Mouse (Mus musculus): ENCODE results near the gene Cep152. TPM values are rescaled to one million over a fixed set of nuclear protein-coding genes. Genes with fewer than 3 reads are reported as not detected.

Cep152 gene
- total and polyA plus RNA-seq, 2 experiments from 2014 or later: 1.3 to 1.5 TPM

DNA sequence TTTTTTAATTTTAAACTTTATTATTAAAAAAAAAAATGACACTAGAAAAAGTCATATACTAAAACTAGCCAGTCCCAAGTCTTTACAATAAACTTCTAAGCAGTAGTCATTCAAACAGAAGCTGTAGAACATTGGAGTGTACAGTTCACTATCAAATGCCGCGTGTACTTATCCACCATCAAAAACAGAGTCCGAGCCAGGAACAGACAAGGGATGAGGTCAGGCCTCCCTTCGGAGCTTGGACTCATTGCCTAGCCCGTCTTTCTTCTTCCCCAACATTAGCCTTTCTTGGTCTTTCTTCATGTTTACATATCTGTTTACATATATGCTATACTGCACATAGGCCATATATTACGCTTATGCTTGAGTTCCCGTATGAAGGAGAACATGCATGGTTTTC lies 9.5 kb downstream of the Cep152 start:
- Histone ChIP-seq H3K36me3 (replicated peaks; ENCODE audit: control insufficient read depth, insufficient read depth, low read length) (peaks cover 82% of the 10 kb centered on the region), H3K4me2 (ENCODE audit: low read depth, low read length) (no peak overlapping the region), H3K27ac (ENCODE audit: low read depth) (no peak overlapping the region), H3K9ac (replicated peaks; ENCODE audit: low read depth, low read length) (no peak overlapping the region), H3K9me3 (replicated peaks; ENCODE audit: control insufficient read depth, low read length) (no peaks in the 10 kb centered on the region), H3K27me3 (ENCODE audit: control insufficient read depth, insufficient read depth, low read length) (no peaks in the 10 kb centered on the region), H3K4me3 (ENCODE audit: low read depth, low read length) (no peak overlapping the region), H3K4me1 (ENCODE audit: control insufficient read depth, insufficient read depth) (no peaks in the 10 kb centered on the region)
- DNase-seq (ENCODE audit: low spot score): no peak
- 88% methylated on average over 7 of the region's 7 CpGs for WGBS
- TF ChIP-seq CTCF (IDR thresholded peaks at IDR 0.05; ENCODE audit: low read depth) (no peak), EP300 (IDR thresholded peaks at IDR 0.05; ENCODE audit: low read depth) (no peak)
- ATAC-seq (ENCODE audit: insufficient read depth, low read depth): no peak

GRCm38 (mm10) chr2:125606220-125606845 lies 18.6 kb downstream of the Cep152 start:
- no peaks in the 10 kb centered on the region for H3K9me3 ChIP-seq (replicated peaks; ENCODE audit: control insufficient read depth, low read length)
- peaks cover 54% of the 10 kb centered on the region for H3K36me3 ChIP-seq (replicated peaks; ENCODE audit: control insufficient read depth, insufficient read depth, low read length)
- DNase-seq (ENCODE audit: low spot score) (no peak), ATAC-seq (ENCODE audit: insufficient read depth, low read depth) (no peak)
- H3K4me2 ChIP-seq (ENCODE audit: low read depth, low read length): no peak overlapping the region
- no peak overlapping the region for H3K4me3 ChIP-seq (ENCODE audit: low read depth, low read length)
- 71% methylated on average over 17 of the region's 17 CpGs for WGBS
- H3K27ac ChIP-seq (ENCODE audit: low read depth): no peak overlapping the region
- no peak overlapping the region for H3K9ac ChIP-seq (replicated peaks; ENCODE audit: low read depth, low read length)
- H3K4me1 ChIP-seq (ENCODE audit: control insufficient read depth, insufficient read depth): no peaks in the 10 kb centered on the region
- H3K27me3 ChIP-seq (ENCODE audit: control insufficient read depth, insufficient read depth, low read length): no peaks in the 10 kb centered on the region
- no peak for TF ChIP-seq EP300 (IDR thresholded peaks at IDR 0.05; ENCODE audit: low read depth)
- no peak for TF ChIP-seq CTCF (IDR thresholded peaks at IDR 0.05; ENCODE audit: low read depth)

DNA sequence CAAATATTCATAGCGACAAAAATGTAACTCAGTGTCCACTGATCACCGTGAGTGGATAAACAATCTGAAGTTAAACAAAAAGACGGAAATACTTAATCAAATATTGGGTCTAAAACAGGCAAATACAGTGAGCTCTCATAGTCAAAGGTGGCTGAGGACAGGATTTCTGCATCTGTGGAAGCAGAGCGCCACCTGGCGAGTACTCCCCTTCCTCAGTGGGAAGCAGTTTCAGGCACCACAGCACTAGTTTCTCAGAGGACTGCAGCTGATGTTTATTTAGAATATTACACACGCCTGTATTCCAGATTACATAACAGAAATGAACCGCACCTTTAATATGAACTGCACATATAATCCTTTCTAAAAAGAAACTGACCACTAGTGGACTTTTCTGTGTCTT lies 20.3 kb downstream of the Cep152 start:
- Histone ChIP-seq H3K36me3 (replicated peaks; ENCODE audit: control insufficient read depth, insufficient read depth, low read length) (peaks cover 59% of the 10 kb centered on the region), H3K4me2 (ENCODE audit: low read depth, low read length) (no peak overlapping the region), H3K27me3 (ENCODE audit: control insufficient read depth, insufficient read depth, low read length) (no peaks in the 10 kb centered on the region), H3K9ac (replicated peaks; ENCODE audit: low read depth, low read length) (no peak overlapping the region), H3K9me3 (replicated peaks; ENCODE audit: control insufficient read depth, low read length) (no peaks in the 10 kb centered on the region), H3K4me3 (ENCODE audit: low read depth, low read length) (no peak overlapping the region), H3K27ac (ENCODE audit: low read depth) (no peak overlapping the region), H3K4me1 (ENCODE audit: control insufficient read depth, insufficient read depth) (no peaks in the 10 kb centered on the region)
- peak; percentile 49 for DNase-seq (ENCODE audit: low spot score)
- no peak; the same call in 1 of the 2 replicates for ATAC-seq (ENCODE audit: insufficient read depth, low read depth)
- WGBS: 62% methylated on average over 7 of the region's 7 CpGs
- TF ChIP-seq EP300 (IDR thresholded peaks at IDR 0.05; ENCODE audit: low read depth): no peak
- TF ChIP-seq CTCF (IDR thresholded peaks at IDR 0.05; ENCODE audit: low read depth): peak; percentile 82

DNA sequence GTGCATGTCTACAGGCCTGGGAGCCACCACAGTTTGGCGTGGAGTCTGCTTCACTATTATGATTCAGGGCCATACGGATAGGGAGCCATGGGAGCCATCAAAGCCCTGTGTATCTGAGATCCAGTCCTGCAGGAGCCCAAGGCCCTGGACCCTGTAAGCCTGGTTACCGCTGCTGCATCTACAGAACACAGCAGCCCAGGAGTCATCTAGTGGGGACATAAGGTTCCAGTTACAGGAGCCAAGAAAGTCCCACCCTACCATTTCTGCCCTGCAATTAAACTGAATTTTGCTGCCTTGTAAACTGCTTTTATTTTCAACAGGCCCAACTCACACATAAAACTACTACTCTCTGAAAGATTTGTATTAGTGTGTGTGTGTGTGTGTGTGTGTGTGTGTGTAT lies 21.9 kb downstream of the Cep152 start:
- no peaks in the 10 kb centered on the region for H3K4me1 ChIP-seq (ENCODE audit: control insufficient read depth, insufficient read depth)
- no peak overlapping the region for H3K9ac ChIP-seq (replicated peaks; ENCODE audit: low read depth, low read length)
- ATAC-seq (ENCODE audit: insufficient read depth, low read depth): no peak
- DNase-seq (ENCODE audit: low spot score): no peak
- WGBS: 92% methylated on average over 3 of the region's 3 CpGs
- no peak overlapping the region for H3K27ac ChIP-seq (ENCODE audit: low read depth)
- TF ChIP-seq EP300 (IDR thresholded peaks at IDR 0.05; ENCODE audit: low read depth) (no peak), CTCF (IDR thresholded peaks at IDR 0.05; ENCODE audit: low read depth) (no peak)
- no peak overlapping the region for H3K4me3 ChIP-seq (ENCODE audit: low read depth, low read length)
- no peaks in the 10 kb centered on the region for H3K9me3 ChIP-seq (replicated peaks; ENCODE audit: control insufficient read depth, low read length)
- H3K36me3 ChIP-seq (replicated peaks; ENCODE audit: control insufficient read depth, insufficient read depth, low read length): peaks cover 60% of the 10 kb centered on the region
- no peak overlapping the region for H3K4me2 ChIP-seq (ENCODE audit: low read depth, low read length)
- H3K27me3 ChIP-seq (ENCODE audit: control insufficient read depth, insufficient read depth, low read length): no peaks in the 10 kb centered on the region

GRCm38 (mm10) chr2:125598958-125599357 lies 26.0 kb downstream of the Cep152 start:
- Histone ChIP-seq H3K4me3 (ENCODE audit: low read depth, low read length) (no peak overlapping the region), H3K36me3 (replicated peaks; ENCODE audit: control insufficient read depth, insufficient read depth, low read length) (peaks cover 63% of the 10 kb centered on the region), H3K27me3 (ENCODE audit: control insufficient read depth, insufficient read depth, low read length) (no peaks in the 10 kb centered on the region), H3K9me3 (replicated peaks; ENCODE audit: control insufficient read depth, low read length) (no peaks in the 10 kb centered on the region), H3K4me2 (ENCODE audit: low read depth, low read length) (no peak overlapping the region), H3K9ac (replicated peaks; ENCODE audit: low read depth, low read length) (no peak overlapping the region), H3K27ac (ENCODE audit: low read depth) (no peak overlapping the region), H3K4me1 (ENCODE audit: control insufficient read depth, insufficient read depth) (no peaks in the 10 kb centered on the region)
- ATAC-seq (ENCODE audit: insufficient read depth, low read depth) (no peak), DNase-seq (ENCODE audit: low spot score) (no peak)
- 73% methylated on average over 4 of the region's 4 CpGs for WGBS
- TF ChIP-seq CTCF (IDR thresholded peaks at IDR 0.05; ENCODE audit: low read depth): no peak
- no peak for TF ChIP-seq EP300 (IDR thresholded peaks at IDR 0.05; ENCODE audit: low read depth)

DNA sequence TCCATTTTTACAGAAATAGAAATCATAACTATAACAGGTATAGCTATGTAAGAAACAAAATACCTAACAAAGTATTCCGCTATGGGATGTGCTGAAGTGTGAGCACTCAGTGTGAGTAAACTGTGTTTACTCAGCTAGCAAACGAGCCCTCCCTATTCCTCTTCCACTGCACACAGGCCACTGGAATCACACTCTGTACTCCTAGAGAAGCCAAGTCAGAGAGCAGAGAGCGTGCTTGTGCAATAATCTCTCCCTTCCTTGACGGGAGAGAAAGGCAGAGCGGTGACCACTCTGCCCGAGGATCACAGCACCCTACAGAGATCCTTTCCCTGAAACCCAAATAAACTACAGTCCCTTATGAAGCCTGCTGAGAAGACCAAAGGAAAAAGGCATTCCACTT lies 26.7 kb downstream of the Cep152 start:
- WGBS: 74% methylated on average over 6 of the region's 6 CpGs
- no peaks in the 10 kb centered on the region for H3K4me1 ChIP-seq (ENCODE audit: control insufficient read depth, insufficient read depth)
- H3K27ac ChIP-seq (ENCODE audit: low read depth): no peak overlapping the region
- H3K9ac ChIP-seq (replicated peaks; ENCODE audit: low read depth, low read length): no peak overlapping the region
- no peak overlapping the region for H3K4me2 ChIP-seq (ENCODE audit: low read depth, low read length)
- H3K27me3 ChIP-seq (ENCODE audit: control insufficient read depth, insufficient read depth, low read length): no peaks in the 10 kb centered on the region
- peaks cover 62% of the 10 kb centered on the region for H3K36me3 ChIP-seq (replicated peaks; ENCODE audit: control insufficient read depth, insufficient read depth, low read length)
- ATAC-seq (ENCODE audit: insufficient read depth, low read depth): no peak
- no peaks in the 10 kb centered on the region for H3K9me3 ChIP-seq (replicated peaks; ENCODE audit: control insufficient read depth, low read length)
- no peak for TF ChIP-seq EP300 (IDR thresholded peaks at IDR 0.05; ENCODE audit: low read depth)
- TF ChIP-seq CTCF (IDR thresholded peaks at IDR 0.05; ENCODE audit: low read depth): no peak
- DNase-seq (ENCODE audit: low spot score): no peak
- H3K4me3 ChIP-seq (ENCODE audit: low read depth, low read length): no peak overlapping the region

All from heart, postnatal 0 days (tissue).